Mouse (Mus musculus) layer of hippocampus, adult 11-12 months (tissue): ENCODE data around the gene Srrm3.

Experiments used
- DNase-seq: peaks from one replicate; pipeline ENCODE4 v3.0.0; 2022; ENCODE audit warnings: low spot score

Gene Srrm3

GRCm38 (mm10) chr5:135806555-135807262 lies at the start of gene Srrm3:
Gene Srrm3 (plus strand): TSS chr5:135806890.
- DNase-seq: peak; percentile 92

DNA sequence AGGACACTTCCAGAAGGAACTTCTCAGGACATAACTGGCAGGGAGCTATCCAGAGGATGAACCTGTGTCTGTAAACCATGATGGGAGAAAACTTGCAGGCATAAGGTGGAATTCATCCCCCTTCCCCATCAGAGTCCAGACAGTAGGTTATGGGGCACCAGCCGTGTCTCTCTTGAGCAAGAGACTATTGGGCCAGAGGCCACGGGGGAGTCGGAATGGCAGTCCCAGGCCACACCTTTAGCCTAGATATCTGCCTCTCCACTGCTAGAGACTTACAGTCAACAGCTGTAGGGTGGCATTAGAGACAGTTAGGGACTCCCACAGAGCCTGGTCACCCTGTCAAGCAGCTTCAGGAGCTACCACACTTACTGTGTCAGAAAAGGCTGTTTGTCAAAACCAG lies 44.8 kb upstream of the Srrm3 start:
- no peak for DNase-seq

DNA sequence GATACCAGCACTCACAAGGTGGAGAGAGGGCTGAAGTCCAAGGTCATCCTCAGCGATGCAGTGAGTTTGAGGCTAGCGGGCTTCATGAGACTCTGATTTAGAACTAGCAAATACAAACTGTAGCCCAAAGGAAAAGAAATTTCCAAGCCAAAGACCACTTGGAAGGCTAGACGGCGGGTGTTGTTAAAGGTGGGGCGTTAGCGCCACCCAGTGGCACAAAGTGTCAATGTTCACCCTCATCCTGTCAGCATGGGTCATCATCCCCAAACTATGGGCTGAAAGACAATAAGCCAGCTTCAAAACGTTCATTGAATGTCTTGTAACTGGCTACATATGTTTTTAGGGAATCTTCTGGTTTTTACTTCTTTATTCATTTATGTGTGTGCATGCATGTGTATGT lies 43.2 kb upstream of the Srrm3 start:
- peak; percentile 80 for DNase-seq

- no peak for DNase-seq
Measured at GRCm38 (mm10) chr5:135764971-135765370, 41.7 kb upstream of the Srrm3 start.

DNA sequence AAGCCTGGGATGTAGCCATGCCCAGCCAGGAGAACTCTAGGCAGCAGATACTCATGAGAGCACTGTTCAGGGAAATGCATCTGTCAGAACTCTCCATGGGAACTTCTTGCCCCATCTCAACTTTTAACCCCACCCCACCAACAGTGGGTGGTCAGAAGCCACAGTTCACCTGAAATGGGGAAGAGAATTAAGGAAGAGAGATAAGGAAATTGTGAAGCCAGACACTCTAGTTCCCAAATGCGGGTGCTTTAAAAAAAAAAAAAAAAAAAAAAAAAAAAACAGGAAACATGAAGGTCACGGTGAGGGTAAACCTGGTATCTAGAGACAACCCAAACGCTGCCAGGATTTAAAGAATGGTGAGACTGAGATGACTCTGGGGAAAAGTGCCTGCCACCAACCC lies 34.2 kb upstream of the Srrm3 start:
- DNase-seq: no peak

DNA sequence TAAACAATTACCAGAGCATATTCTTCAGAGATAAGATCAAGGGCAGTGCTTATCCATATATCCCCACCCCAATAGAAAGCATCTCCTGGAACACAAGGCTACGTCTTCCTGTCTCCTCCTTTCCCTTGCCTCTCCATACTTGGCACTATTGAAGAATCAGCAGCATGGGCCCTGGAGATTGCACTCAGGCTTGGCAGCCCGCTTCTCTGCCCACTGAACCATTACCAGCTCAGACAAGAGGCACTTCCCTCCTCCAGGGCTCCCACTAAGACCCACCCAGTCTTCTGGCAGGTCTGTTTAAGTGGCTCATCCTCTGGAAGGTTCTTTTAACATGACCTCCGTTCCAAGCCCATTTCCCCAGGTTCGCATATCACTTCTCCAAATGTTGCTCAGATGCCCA lies 30.1 kb upstream of the Srrm3 start:
- no peak for DNase-seq

DNA sequence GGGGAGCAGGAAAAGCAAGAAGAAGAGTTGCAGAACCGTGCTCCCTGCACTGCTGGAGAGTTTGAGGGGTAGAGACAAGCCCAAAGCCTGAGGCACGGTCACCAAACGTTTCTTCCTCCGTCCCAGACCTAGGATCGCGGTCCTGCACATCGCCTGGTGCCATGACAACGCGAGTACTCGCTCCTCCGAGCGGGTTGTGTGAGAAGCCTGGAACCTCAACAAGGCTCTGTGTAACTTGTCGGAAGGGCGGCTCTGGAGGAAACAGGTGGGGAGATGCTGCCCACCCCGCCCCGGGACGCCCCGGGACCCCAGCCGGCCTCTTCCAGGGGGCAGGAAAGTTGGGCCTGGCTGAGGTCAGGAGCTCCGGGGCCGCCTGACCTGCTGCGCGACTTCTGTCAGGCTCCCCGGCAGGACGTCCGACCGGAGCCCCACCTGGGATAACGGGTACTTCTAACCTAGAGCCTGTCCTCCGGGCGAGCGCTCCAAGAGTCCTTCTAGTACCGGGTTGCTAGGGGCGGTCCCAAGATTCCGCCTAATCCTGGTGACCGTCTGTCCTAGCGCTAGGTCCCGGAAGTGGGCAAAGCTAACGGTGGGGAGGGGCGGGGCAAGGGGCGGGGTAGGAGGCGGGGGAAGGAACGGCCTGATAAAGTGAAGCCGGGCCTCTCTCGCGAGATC lies 28.8 kb upstream of the Srrm3 start, which contains the start of gene Styxl1:
TSS of gene Styxl1 (minus strand) at position 590 of the 675 bp plus-strand sequence.
- DNase-seq: no peak

GRCm38 (mm10) chr5:135778471-135779445 lies 27.9 kb upstream of the Srrm3 start, which contains the start of gene Mdh2:
Gene Mdh2 (plus strand): TSS chr5:135778480.
- DNase-seq: peak; percentile 100

- DNase-seq: no peak
Measured at GRCm38 (mm10) chr5:135780331-135780730, 26.4 kb upstream of the Srrm3 start.

DNA sequence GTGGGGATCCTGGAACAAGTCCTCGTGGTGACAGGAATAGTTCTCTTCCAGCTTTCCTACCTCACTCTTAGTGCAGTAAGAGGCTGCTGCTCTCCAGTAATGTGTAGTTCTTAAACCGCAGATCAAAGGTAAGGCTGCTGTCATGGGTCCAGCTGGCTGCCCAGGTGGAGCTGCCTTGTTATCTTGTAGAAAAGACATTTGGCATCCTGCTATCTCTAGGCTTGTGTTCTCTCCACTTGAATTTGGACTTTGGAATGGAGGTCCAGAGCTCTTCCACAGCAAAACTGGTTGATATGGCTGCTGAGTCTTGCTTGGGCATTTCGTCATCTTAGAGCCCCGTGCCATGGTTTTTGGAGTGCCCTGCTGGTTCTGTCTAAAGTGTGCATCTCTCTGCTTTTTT lies 23.8 kb upstream of the Srrm3 start:
- DNase-seq: no peak

DNA sequence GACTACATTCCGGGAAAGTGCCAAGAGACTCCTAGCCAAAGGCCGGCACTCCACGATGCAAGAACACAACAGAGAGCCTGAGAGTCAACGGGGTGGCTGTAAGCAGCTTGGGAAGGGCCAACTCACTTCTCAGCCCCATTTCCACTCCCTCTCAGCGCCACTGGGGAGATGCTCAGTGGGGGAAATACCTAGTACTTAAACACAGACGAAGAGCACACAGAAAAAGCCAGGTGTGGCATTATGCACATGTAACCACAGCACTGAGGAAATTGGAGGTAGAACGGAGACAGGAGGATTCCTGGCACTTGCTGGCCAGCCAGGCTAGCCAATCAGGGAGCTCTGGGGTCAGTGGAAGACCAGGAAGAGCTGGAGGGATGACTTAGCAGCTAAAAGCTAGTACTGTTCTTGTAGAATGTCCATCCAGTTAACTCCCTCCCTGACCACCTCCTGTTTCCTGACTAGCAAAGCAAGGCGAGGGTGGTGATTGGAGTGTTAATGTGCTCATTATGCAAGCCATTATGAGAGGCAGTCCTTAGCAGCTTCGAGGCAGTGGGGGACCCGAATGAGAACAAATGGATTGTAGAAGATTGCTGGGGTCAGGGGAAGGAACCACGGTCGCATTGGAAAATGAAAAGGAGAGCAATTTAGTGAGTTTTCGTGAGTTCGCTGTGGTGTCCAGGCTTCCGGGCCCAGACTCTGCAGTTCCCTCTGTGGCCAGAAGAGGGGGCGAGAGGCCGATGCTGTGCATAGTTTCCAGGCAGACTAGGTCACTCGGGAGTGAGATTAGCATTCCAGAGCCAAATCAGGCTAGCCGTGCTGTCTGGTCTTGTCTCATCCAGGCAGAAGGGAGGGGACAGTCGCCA lies 12.5 kb upstream of the Srrm3 start:
- DNase-seq: peak; percentile 90

- no peak for DNase-seq
Measured at GRCm38 (mm10) chr5:135794859-135795181, 11.9 kb upstream of the Srrm3 start.

GRCm38 (mm10) chr5:135799746-135800145 lies 6.9 kb upstream of the Srrm3 start:
- no peak for DNase-seq

GRCm38 (mm10) chr5:135800927-135801326 lies 5.8 kb upstream of the Srrm3 start:
- DNase-seq: no peak

GRCm38 (mm10) chr5:135802641-135803040 lies 4.0 kb upstream of the Srrm3 start:
- DNase-seq: no peak

GRCm38 (mm10) chr5:135803135-135803534 lies 3.6 kb upstream of the Srrm3 start:
- no peak for DNase-seq

GRCm38 (mm10) chr5:135803676-135804075 lies 3.0 kb upstream of the Srrm3 start:
- DNase-seq: no peak

DNA sequence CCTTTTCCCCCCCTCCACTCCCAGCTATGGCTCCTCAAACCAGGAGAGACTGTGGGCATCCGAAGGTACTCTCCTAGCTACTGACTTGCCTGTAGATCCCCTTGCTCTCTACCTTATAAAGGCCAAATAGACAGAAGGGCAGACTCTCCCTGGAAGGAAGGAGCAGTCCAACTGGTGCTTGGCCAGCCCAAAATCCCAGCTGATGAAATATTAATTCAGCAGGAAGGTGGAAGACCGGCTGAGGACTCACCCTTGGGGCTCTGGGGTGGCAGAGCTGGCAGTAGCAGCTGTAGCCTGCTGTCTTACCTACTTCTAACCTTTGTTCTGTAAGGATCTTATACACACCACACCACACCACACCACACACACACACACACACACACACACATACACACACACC lies 2.0 kb upstream of the Srrm3 start:
- DNase-seq: no peak

DNA sequence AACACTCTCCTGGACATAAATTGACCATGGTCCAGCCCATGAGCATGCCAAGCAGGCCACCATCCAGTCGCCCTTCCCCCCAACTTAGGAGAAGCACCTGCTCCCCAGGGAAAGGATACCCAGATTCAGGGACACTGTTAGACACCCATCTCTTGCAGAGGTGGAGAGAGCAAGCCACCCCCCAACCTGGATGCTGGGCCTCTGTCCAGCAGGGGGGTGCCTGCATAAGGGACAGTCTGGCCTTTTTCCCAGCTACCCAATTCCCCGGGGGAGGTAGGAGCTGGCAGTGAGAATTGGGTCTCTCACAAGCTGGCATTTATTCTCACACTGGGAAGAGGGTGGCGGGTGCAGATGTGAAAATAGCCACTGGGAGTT lies 560 bp downstream of the Srrm3 start:
- DNase-seq: no peak

GRCm38 (mm10) chr5:135812991-135813390 lies 6.3 kb downstream of the Srrm3 start:
- DNase-seq: peak; percentile 53

- no peak for DNase-seq
Measured at GRCm38 (mm10) chr5:135818491-135818890, 11.8 kb downstream of the Srrm3 start.
